Mouse (Mus musculus) activated CD4-positive, CD25-positive, alpha-beta regulatory T cell, adult 4 months (primary cell): ENCODE data around the gene Plin5. TPM values are rescaled to one million over a fixed set of nuclear protein-coding genes. Genes with fewer than 3 reads are reported as not detected.
"Not testable (repeated sequence)": the region's sequence is repeated elsewhere in the genome, so short reads cannot be mapped to it uniquely, and the experiment has no call there.

Experiments
- ATAC-seq: one replicate; pipeline ENCODE4 v1.8.0; 2017
- polyA plus RNA-seq, 2 experiments: library from polyadenylated mRNA; unstranded; fragments of 100-300 nt; shearing (Covaris generic); gene quantifications; one replicate each; pipeline ENCODE4 v1.2.1; 2017

The Plin5 gene
- polyA plus RNA-seq, 2 experiments from 2014 or later, result not detected

DNA sequence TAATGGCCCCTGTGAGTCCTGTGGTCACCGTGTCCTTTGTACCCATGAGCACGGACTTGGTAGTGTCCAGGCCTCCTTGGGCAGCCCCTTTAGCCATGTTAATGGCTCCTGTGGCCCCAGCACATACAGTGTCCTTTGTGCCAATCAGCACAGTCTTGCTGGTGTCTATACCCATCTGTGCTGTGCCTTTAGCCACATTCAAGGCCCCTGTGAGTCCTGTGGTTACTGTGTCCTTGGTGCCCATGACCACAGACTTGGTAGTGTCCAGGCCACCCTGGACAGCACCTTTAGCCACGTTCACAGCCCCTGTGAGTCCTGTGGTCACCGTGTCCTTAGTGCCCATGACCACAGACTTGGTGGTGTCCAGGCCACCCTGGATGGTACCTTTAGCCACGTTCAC, 12.6 kb downstream of the Plin5 start:
- ATAC-seq, result not testable (repeated sequence)

DNA sequence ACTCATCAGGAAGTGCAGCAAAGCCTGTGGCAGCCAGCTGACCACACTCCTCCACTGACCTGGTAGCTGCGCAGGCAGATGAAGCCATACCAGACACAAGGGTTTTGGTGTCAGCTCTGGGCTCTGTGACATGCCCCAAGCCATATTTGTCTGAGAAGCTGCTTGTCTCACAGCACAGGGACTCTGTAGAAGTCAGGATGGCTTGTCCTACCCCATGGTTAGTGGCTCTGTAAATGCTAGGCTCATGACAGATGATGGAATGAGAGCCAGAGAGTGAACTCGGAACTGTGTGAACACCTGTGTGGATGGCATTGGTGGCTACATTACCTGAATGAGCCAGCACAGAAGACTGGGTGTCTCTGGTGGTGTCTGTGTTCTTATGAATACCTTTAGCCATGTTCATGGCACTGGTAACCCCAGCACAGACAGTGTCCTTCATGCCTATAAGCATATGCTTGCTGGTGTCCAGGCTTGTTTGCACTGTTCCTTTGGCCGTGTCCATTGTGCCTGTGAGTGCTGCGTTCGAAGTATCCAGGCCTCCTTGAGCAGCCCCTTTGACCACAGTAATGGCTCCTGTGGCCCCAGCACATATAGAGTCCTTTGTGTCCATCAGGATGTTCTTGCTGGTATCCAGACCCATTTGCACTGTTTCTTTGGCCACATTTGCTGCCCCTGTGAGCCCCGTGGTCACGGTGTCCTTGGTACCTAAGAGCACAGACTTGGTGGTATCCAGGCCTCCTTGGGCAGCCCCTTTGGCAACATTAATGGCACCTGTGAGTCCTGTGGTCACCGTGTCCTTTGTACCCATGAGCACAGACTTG, 13.7 kb downstream of the Plin5 start:
- ATAC-seq, result no peak

DNA sequence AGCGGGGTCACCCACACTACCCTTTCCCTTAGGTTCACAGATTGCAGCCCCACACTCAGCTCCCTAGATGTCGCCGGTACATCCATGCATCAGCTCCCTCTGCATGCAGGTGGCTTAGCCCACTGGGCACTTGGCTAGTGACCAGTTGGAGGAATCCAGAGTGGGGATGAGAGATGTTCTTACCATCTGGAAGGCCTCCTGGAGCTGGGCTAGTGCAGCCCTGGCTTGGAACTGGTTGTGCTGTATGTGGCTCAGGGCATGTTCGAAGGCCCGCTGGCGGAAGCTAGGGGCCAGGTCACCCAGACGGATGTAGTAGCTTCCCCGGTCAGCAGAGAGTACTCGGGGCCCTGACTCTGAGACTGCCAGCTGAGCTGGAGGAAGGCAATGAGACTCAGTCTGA, 14.5 kb downstream of the Plin5 start:
- no peak for ATAC-seq

DNA sequence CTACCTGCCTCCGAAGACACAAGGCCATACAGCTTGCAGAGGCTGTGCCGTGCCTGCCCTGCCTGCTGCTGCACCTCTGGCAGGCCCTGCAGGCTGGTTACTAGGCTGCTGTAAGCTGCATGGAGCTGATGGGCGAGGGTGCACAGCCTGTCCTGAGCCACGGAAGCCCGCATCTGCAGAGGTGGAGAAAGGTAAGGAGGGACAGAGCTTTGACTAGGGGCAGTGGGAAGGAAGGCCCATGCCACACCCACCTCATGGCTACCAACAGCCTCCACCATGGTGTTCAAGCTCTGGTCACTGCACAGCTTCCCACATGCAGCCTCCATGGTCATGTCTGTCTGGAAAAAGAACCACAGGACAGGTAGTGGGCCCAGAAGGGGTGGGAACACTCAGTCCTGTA, 15.2 kb downstream of the Plin5 start:
- ATAC-seq, result no peak

DNA sequence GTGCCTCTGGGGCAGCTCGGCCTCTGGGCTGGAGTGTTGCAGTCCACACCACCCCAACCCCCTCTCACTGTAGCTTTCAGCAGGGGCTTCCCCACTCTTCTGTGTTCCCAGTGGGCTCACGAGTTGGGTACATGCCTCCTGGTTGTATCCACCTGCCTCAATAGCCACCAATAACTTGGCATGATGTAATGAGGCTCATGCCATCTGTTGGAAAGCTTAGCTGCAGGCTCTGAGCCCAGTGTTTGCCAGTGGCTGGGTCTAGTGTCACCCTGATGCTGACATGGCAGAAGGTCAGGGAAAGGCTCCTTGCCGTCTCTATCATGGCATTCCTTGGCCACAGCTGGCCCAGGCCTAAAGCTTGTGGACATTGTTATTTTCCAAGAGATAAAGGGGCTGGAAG, 16.6 kb downstream of the Plin5 start:
- ATAC-seq, result no peak

DNA sequence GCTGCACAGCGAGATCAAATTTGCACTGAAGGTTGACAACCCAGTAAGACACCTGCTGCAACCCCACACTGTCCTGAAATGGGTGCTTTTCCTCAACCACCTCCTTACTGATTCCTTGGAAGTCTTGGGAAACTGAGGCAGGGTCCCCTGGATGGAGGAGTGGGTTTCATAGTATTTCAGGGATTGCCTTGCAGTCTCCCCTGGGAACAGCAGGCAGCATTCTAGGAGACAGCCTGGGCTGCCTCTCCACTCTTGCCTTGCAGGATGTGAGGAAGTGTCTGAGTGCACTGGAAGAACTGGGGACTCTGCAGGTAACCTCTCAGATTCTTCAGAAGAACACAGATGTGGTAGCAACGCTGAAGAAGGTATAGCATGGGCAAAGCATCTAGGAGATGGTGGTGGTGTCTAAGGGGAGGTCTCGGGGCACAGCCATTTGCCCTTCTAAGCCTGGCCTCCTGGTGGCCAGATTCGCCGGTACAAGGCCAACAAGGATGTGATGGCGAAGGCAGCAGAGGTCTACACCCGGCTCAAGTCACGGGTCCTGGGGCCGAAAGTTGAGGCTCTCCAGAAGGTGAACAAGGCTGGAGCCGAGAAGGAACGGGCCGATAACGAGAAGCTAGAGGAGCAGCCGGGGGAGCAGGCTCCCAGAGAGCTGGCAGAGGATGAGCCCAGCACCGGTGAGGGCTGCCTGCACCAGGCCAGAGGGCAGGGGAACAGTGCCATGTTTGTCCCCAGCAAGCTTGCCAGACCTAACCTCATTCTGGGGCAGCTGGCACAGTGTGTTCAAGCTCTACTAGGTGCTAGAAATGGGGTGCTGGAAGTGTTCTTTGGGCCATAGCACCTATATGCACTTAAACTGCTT, 18.5 kb downstream of the Plin5 start:
- ATAC-seq, result no peak

DNA sequence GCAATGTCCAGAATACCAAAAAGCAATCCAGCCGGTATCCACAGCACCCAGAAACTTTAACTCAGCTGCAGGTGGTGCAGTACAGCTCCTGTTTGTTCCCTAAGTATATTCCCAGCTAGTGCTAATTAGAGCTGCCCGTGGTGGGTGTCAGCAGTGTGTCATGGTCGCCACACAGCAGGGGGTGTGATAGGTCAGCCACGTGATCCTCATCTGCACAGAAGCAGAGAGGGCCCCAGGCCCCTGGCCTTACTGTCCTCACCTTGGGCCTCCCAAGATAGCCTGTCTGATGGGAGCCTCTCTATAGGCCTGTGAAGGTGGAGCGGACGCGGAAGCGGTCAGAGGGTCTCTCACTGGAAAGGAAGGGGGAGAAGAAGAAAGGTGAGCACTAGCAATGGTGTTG, 19.2 kb downstream of the Plin5 start:
- ATAC-seq, result no peak

DNA sequence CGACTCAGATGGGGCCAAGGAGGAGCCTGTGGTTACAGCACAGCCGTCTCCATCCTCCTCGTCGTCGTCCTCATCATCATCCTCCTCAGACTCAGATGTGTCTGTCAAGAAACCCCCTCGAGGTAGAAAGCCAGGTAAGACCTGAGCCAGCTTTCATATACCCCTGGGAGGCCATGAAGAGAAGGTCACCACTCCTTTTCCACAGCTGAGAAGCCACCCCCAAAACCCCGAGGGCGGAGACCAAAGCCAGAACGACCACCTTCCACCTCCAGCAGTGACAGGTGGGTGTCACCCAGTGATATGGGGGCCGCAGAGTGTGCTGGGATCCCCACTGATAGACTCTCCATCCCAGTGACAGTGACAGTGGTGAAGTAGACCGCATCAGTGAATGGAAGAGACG, 20.5 kb downstream of the Plin5 start:
- ATAC-seq, result no peak

DNA sequence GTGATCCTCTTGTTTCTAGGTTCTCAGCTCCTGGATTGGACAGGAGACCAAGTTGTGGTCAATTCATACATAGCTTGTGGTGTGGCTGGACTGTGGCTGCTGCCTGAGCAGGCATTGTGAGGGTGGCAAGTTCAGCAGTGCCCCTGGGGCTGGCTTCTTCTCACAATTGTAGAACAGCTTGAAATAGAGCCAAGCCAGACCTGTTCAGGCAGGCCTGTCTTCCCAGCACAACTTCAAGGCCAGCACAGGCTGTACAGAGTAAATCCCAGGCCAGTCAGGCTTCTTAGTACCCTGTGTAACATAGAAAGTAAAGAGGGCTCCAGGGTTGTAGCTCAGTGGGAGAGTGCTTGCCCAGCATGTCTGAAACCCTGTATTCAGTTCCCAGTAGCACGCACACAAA, 24.6 kb downstream of the Plin5 start:
- ATAC-seq, result no peak

DNA sequence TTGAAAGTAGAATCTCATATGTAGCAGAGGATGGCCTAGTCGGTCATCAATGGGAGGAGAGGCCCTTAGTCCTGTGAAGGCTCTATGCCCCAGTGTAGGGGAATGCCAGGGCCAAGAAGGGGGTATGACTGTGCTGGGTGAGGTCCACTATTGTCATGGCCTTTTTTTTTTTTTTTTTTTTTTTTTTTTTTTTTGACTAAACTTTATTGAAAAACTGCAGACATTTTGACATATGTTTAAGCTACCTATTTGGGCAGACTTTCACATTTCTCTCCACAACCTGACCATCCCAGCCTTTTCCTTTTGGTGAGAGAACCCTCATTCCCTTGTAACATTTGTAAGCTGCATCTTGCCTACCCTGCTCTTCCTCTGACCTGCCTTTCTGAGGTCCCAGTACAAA, 25.1 kb downstream of the Plin5 start:
- ATAC-seq, result no peak

DNA sequence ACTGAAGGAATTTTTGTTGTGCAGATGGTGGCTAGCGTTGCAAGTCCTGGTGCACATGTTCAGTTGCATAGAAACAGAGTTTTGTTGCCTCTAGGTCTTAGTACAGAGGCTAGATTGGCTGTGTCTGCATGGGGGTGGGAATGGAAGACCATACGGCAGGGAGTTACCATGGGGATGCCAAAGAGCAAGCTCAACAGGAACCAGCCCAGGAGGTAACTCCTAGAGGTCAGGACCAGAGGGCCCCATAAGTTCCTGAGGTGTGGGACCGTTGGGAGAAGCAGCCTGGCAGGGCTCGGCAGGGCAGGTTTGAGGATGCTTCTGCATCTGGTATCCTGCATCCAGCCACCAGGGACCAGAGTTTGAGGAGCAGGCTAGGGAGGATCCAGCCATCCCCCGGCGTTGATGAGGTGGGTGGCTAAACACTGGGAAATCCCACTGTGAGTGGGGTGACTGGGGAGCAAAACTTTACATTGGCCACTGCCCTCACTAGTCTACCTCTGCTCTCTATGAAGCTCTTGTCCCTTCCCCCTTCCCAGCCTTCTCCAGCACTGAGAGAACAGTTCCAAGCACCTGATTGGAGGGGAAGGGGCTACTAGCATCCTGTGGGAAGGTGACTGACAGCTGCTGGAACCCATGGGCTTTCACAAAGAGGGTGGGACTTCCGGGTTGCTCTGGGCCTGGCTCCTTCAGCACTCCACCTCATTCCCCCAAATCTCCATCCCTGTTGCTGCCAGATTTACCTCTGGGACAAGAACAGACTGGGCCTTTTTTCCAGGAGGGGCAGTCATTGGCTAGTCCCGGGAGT, 36.4 kb downstream of the Plin5 start:
- ATAC-seq, result no peak

DNA sequence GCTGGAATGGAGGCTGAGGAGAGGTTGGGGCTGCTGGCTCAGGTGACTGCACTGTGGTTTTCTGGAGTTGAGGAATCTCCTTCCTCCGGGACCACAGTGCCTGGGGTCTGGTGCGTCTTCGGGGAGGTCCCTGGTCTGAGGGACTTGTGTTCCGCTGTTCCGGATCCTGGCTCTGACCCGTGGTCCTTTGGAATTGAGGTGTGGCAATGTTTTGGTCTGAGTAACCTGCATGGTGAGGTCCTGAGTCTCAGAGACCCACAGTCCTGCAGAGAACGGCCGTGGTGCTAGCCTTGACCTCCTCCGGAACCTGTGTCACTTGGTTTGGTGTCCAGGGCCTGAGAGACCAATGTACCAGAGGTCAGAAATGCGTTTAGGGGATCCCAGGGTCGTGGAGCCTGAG, 37.5 kb downstream of the Plin5 start:
- ATAC-seq, result no peak

DNA sequence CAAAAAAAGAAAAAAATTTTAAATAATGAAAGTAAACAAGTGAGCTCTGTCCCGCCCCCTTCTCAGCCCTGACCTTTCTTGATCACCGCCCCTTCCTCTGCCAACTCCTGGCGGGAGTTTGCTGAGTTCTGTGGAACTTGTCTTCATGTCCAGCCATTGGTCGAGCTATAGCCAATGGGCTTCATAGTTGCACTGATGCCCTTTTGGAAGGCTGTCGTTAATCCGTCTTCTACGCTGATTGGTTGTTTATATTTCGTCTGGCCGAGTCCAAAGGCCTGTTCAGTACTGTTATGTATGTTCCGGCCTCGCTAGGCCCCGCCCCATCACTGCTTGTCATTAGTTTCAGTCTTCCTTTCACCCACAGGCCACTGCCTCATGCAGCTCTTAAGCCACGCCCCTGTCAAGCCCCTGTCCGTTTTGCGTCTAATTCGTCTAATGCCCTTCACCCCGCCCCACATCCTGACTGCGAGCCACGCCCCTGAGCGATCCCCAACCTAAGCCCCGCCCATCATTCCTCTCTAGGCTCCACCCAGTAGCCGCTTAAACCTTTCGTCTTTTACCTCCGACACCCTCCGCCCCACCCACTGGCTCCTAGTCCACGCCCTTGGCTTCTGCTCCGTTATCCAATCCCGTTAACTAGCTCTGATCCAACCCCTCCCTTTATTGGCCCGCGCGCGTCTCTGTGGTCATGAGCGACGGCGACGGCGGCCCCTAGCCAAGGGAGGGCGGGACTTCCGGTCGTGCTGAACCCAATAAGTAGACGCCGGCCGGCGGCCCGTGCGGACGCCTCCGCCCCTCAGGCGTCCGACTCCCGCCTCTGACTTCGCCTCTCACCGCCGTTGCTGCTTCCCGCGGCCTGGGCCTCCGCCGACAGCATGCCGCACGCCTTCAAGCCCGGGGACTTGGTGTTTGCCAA, 38.3 kb downstream of the Plin5 start, which contains the start of gene Hdgfl2:
Hdgfl2 (plus strand) TSS at position 755 of the 916 bp plus-strand sequence.
- ATAC-seq, result peak; percentile 76

DNA sequence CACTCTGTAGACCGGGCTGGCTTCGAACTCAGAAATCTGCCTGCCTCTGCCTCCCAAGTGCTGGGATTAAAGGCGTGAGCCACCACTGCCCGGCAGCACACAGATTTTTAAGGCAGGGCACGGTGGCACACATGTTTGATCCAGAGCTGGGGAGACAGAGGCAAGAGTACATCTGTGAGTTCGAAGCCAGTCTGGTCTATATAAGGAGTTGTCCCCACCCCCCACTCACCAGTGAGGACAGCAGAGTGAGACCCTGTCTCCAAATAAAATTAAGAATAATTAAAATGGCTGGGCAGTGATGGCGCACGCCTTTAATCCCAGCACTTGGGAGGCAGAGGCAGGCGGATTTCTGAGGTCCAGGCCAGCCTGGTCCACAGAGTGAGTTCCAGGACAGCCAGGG, 39.0 kb downstream of the Plin5 start:
- ATAC-seq, result not testable (repeated sequence)

DNA sequence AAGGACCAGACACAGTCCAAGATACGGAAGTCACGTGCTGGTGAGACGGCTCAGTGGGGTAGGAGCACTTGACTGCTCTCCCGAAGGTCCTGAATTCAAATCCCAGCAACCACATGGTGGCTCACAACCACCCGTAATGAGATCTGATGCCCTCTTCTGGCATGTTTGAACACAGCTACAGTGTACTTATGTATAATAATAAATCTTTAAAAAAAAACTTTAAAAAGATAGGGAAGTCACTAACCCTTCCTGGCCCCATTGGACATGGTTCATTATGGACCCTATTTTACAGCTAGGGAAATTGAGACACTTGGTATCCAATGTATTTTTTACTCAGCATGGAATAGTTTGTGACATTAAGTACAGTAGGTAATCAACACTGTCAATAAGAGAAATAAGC, 39.9 kb downstream of the Plin5 start:
- ATAC-seq, result no peak

DNA sequence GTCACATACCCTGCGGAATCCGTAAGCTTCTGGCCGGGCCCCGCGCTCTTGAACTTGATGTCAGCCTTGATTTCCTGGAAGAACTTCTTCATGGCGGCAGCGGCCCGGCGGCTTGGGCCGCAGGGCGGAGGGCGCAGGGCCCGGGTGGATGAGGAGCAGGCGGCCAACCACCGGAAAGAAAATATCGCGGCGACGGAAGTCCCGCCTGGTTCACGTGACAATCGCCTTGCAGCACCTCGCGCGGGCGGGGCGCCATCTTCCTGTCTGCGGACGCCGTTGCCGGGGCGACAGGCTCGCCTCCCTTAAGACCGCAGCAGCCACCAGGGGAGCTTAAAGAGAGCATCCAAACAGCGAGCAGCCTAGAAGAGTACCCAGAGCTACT, 42.6 kb downstream of the Plin5 start, which contains the start of gene Ubxn6:
Ubxn6 (minus strand) TSS at position 202 of the 382 bp plus-strand sequence.
- peak; percentile 49 for ATAC-seq

DNA sequence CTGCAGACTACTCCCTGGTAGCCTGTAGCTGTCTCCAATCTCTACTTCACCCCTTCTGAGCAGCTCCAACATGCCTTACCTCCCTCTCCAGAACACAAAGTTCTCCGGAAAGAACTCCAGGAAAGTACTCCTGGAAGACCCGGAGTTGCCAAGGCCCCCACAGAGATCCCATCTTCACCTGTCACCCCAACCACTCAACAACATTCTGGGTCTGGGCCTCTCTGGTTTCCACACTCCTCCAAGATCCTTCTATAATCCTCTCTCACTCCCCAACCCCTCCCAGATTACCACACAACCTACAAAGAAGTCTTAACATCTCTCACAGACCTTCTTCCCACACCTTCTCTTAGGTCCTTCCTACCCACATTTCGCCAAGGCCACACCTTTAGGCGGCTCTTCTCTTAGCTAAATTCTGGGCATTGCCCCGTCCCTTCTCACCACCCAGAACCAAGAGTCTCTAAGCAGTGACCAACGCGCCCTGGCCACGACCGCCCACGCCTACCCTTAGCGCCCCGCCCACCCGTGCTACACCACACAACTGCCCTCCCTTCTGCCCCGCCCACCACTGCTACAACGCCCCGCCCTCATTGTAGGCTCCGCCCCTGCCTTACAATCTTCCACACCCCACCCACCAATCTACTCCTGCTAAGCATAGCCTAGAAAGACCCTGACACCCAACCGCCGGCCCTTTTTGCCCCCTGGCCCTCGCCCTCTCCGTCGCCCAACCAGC, 43.1 kb downstream of the Plin5 start:
- no peak for ATAC-seq

DNA sequence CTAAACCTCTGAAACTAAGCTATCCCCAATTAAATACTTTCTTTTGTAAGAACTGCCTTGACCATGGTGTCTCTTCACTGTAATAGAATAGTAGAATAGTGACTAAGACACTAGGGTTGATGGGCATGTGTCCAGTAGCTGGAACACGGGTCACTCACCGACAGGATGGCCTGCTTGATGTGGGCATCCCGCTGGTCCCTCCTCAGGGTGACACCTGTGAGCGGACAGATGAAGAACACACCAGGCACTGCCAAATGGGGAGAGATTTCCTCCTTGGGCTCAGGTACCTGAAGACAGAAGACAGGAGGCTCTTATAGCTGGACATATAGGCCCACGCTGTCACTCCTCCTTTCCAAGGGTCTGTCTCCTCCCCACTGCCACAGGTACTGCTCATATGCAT, 45.2 kb downstream of the Plin5 start:
- no peak for ATAC-seq

DNA sequence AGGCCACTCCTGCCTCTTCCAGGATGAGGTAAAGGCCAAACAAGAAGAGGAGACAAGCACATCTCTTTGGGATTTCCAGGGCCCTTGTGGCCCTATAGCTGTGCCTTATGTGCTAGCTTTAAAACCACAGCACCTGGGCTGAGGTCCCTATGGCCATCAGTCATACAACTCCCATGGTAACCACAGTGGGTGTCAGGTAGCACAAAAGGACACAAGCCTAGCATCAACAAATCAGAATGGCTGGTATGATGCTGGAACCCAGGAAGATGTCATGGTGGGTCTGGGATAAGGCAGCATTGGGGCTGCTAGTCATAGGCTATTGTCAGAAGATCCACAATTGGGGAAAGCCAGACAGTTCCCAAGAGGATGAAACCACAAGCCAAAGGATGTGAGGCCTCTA, 46.3 kb downstream of the Plin5 start:
- no peak for ATAC-seq

DNA sequence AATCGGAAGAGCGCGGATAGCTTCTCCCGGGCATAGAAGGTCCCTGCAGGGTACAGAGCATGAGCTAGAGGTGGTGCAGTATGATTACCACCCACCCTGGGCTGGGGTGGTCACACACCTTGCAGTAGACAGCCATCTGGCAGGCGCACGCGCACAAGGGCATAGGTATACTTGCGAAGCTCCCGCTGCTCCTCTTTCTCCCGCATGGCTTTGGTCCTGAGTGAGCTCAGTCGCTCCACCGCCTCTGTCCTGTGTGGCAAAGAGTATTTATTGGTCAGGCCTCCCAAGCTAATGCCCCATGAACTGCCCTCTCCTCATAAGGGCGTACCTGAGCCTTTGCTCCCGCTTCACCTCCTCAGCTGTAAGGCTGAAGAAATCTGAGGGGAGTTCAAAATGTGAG, 48.3 kb downstream of the Plin5 start:
- no peak for ATAC-seq

DNA sequence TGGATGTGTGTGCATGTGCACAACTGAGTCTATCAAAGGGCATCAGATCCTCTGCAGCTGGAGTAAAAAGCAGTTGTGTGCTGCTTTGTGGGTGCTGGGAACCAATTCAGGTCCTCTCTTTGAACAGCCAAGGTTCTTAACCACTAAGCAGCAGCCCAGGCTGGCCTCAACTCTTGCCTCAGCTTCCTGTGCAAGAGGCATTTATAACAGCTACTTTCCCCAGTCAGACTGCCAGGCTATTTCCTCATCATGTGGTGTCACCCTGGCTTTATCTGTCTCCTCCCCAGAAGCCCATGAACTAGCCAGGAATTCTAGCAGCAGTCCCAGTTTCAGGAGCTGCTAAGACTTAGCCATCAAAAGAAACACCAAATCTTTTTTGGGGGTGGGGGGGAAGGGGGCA, 50.9 kb downstream of the Plin5 start:
- ATAC-seq, result no peak
